ENCODE assay signal across 10 mouse cellular contexts in the genomic region with DNA sequence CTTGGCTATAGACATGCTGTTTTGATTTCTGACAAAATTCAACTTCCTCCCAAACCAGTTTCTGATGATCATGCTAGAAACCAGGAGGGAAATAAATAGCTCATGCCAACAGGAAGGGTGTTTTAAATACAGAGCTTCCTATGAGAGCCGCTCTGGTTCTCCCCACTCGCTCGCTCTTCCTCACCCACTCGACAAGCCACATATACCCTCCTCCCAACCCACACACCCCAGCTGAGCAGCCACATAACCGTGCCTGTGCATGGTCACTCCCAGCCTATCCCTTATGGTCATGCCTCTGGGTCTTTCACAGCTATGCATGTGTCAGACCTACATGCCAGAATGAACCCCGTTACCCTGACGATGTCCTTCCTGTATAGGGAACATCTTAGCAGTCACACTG. TPM values are rescaled to one million over a fixed set of nuclear protein-coding genes. Genes with fewer than 3 reads are reported as not detected.
A peak's percentile ranks its signal among the peaks of the same experiment; 100 is the strongest.
DNase-seq lines count a peak whose midpoint lies in the region; ATAC-seq and TF ChIP-seq lines count a peak whose summit lies in the region.
"Had no signal": no experiment of that assay in that cellular context is flagged by ENCODE, and none has a peak within 500 bp of the region (broad histone marks: within the 10 kb centered on the region; RNA-seq: fewer than 3 reads in every experiment).

No protein-coding gene starts in this region.

- 75% methylated on average over 7 of the region's 7 CpGs for WGBS in kidney, postnatal 0 days

- peak overlapping the region; percentile 48; the same call in 1 of the 2 replicates for H3K27ac ChIP-seq in kidney, postnatal 0 days
- H3K27ac ChIP-seq in brown adipose tissue, adult 24 weeks (replicated peaks; ENCODE audit: low read depth, low read length): peak overlapping the region; percentile 56
- H3K27ac ChIP-seq: embryonic facial prominence, embryonic 10.5 days; limb, embryonic 12.5 days had no signal

- no peaks in the 10 kb centered on the region for H3K27me3 ChIP-seq in kidney, postnatal 0 days (ENCODE audit: insufficient read depth, low read length)
- H3K27me3 ChIP-seq: limb, embryonic 12.5 days had no signal

- TF ChIP-seq CTCF in kidney, postnatal 0 days (IDR thresholded peaks at IDR 0.05; ENCODE audit: low read depth): no peak

- H3K9me3 ChIP-seq in kidney, postnatal 0 days (replicated peaks; ENCODE audit: low read length): no peaks in the 10 kb centered on the region
- H3K9me3 ChIP-seq: embryonic facial prominence, embryonic 10.5 days; limb, embryonic 12.5 days had no signal

- no peak overlapping the region for H3K4me3 ChIP-seq in kidney, postnatal 0 days (replicated peaks; ENCODE audit: low read depth, low read length)
- H3K4me3 ChIP-seq in brown adipose tissue, adult 24 weeks (ENCODE audit: insufficient read depth, low read depth, low read length): no peak overlapping the region
- H3K4me3 ChIP-seq: embryonic facial prominence, embryonic 10.5 days; limb, embryonic 12.5 days had no signal

- H3K9ac ChIP-seq in kidney, postnatal 0 days (ENCODE audit: low read depth, low read length): no peak overlapping the region
- H3K9ac ChIP-seq: limb, embryonic 12.5 days had no signal

- no peak for DNase-seq in kidney, postnatal 0 days (ENCODE audit: low spot score)
- no peak for DNase-seq in kidney, postnatal 25 days
- peak; percentile 54 to 62 for DNase-seq in frontal cortex, postnatal 36 days (ENCODE audit: low spot score in 2 of 2)
- DNase-seq in ovary, postnatal 14 days (ENCODE audit: low spot score): no peak
- DNase-seq in testis, postnatal 10 days (ENCODE audit: low spot score): no peak

- ATAC-seq in kidney, postnatal 0 days (replicated peaks; ENCODE audit: low FRiP score, low read depth): no peak
- peak; percentile 45 for ATAC-seq in megakaryocyte progenitor cell, adult 5-6 weeks (replicated peaks; ENCODE audit: poor library complexity)
- ATAC-seq: intestine, postnatal 0 days had no signal

- no peak overlapping the region for H3K4me2 ChIP-seq in kidney, postnatal 0 days (ENCODE audit: low read length)
- H3K4me2 ChIP-seq: limb, embryonic 12.5 days had no signal

- H3K4me1 ChIP-seq in kidney, postnatal 0 days (replicated peaks; ENCODE audit: insufficient read depth, low read length): no peaks in the 10 kb centered on the region
- peaks cover 3% of the 10 kb centered on the region; the same call in 1 of the 2 replicates for H3K4me1 ChIP-seq in brown adipose tissue, adult 24 weeks (ENCODE audit: control insufficient read depth, insufficient read depth, insufficient read length, low read length)
- H3K4me1 ChIP-seq: embryonic facial prominence, embryonic 10.5 days; limb, embryonic 12.5 days had no signal

- peaks cover 29% of the 10 kb centered on the region for H3K36me3 ChIP-seq in kidney, postnatal 0 days (ENCODE audit: insufficient read depth, low read length)

RNA-seq across cellular contexts. Expression of a gene that starts 7.0 kb away (rescaled TPM):
- polyA plus RNA-seq in kidney, postnatal 0 days (2015; fragmentation: Nextera tagmentation; extraction: Ambion mirVana): 327 and 349 TPM in 2 replicates
- 128 and 130 TPM in 2 replicates for polyA plus RNA-seq in brown adipose tissue, adult 24 weeks (2012; ENCODE audit: insufficient read depth, insufficient read length, missing spikeins)
- 334 and 357 TPM in 2 replicates for total RNA-seq in megakaryocyte progenitor cell, adult 5-6 weeks (2015)
- 136 and 150 TPM in 2 replicates for total RNA-seq in megakaryocyte progenitor cell, adult 5-6 weeks (2017)

RNA-seq across cellular contexts. Expression of a gene that starts 14.6 kb away (rescaled TPM):
- 83.7 and 92.0 TPM in 2 replicates for polyA plus RNA-seq in kidney, postnatal 0 days (2015; fragmentation: Nextera tagmentation; extraction: Ambion mirVana)
- polyA plus RNA-seq in brown adipose tissue, adult 24 weeks (2012; ENCODE audit: insufficient read depth, insufficient read length, missing spikeins): 25.6 and 29.4 TPM in 2 replicates
- total RNA-seq in megakaryocyte progenitor cell, adult 5-6 weeks (2015): 0.64 and 1.1 TPM in 2 replicates
- 0.71 TPM in 1 of 2 replicates, not detected in the other for total RNA-seq in megakaryocyte progenitor cell, adult 5-6 weeks (2017)

RNA-seq across cellular contexts. Expression of a gene that starts 22.4 kb away (rescaled TPM):
- polyA plus RNA-seq in kidney, postnatal 0 days (2015; fragmentation: Nextera tagmentation; extraction: Ambion mirVana): 9.5 and 9.7 TPM in 2 replicates
- 9.6 and 16.4 TPM in 2 replicates for polyA plus RNA-seq in brown adipose tissue, adult 24 weeks (2012; ENCODE audit: insufficient read depth, insufficient read length, missing spikeins)
- total RNA-seq in megakaryocyte progenitor cell, adult 5-6 weeks (2015): 0.02 and 0.49 TPM in 2 replicates
- total RNA-seq in megakaryocyte progenitor cell, adult 5-6 weeks (2017): 0.78 TPM in 1 of 2 replicates, not detected in the other

RNA-seq across cellular contexts. Expression of a gene that starts 47.2 kb away (rescaled TPM):
- 0.93 and 0.97 TPM in 2 replicates for polyA plus RNA-seq in kidney, postnatal 0 days (2015; fragmentation: Nextera tagmentation; extraction: Ambion mirVana)
- polyA plus RNA-seq in brown adipose tissue, adult 24 weeks (2012; ENCODE audit: insufficient read depth, insufficient read length, missing spikeins): 0.79 and 1.4 TPM in 2 replicates
- total RNA-seq in megakaryocyte progenitor cell, adult 5-6 weeks (2015): 129 and 133 TPM in 2 replicates
- 98.9 and 105 TPM in 2 replicates for total RNA-seq in megakaryocyte progenitor cell, adult 5-6 weeks (2017)

Comparison
In these comparisons a context has a peak if more than half of its experiments do, and no peak if none do; other contexts are left out.
1. DNase-seq: peak in frontal cortex, postnatal 36 days (2 of 2); none in kidney, postnatal 0 days (single experiment), kidney, postnatal 25 days (0 of 2), ovary, postnatal 14 days (single experiment) and testis, postnatal 10 days (single experiment).